Mouse (Mus musculus) hindbrain, postnatal 0 days (tissue): Measurements from ENCODE around the gene Emsy. TPM values are rescaled to one million over a fixed set of nuclear protein-coding genes. Genes with fewer than 3 reads are reported as not detected.

ENCODE experiments used
- ATAC-seq: fragments of 200-750 bp; cut with Nextera tagmentation; 2 replicates; pipeline ENCODE4 v1.8.0; 2017; ENCODE audit warnings: mild to moderate bottlenecking, moderate TSS enrichment, moderate library complexity
- DNase-seq: peaks from one replicate; pipeline ENCODE4 v3.0.0-alpha.2; 2015; ENCODE audit warnings: low spot score
- H3K27ac ChIP-seq: fragments of 300-500 bp; sonication (generic); 2 replicates; pipeline ENCODE4 v1.5.1; 2014; ENCODE audit warnings: mild to moderate bottlenecking
- H3K27me3 ChIP-seq: fragments of 300-500 bp; sonication (generic); 2 replicates; pipeline ENCODE4 v1.6.1; 2014; ENCODE audit warnings: low read length, mixed read lengths; ENCODE audit not compliant: insufficient read depth
- H3K36me3 ChIP-seq: fragments of 300-500 bp; sonication (generic); 2 replicates; pipeline ENCODE4 v1.6.1; 2014; ENCODE audit warnings: low read length, mixed read lengths; ENCODE audit not compliant: insufficient read depth
- H3K4me1 ChIP-seq: fragments of 300-500 bp; sonication (generic); 2 replicates; pipeline ENCODE4 v1.6.1; 2014; ENCODE audit warnings: antibody characterized with exemption, low read length, mixed read lengths; ENCODE audit not compliant: insufficient read depth
- H3K4me2 ChIP-seq: fragments of 300-500 bp; sonication (generic); 2 replicates; pipeline ENCODE4 v1.6.1; 2014; ENCODE audit warnings: low read depth, mild to moderate bottlenecking, low read length, moderate library complexity, mixed read lengths
- H3K4me3 ChIP-seq: fragments of 300-500 bp; sonication (generic); 2 replicates; pipeline ENCODE4 v1.5.1; 2014; ENCODE audit warnings: low read length
- H3K9ac ChIP-seq: fragments of 300-500 bp; sonication (generic); replicated peaks from 2 replicates; pipeline ENCODE4 v1.6.1; 2014; ENCODE audit warnings: mild to moderate bottlenecking, low read length, moderate library complexity, mixed read lengths
- H3K9me3 ChIP-seq: fragments of 300-500 bp; sonication (generic); 2 replicates; pipeline ENCODE4 v1.6.1; 2016; ENCODE audit warnings: low read length, mixed read lengths
- CTCF ChIP-seq: IDR thresholded peaks from 2 replicates; pipeline ENCODE4 v1.5.1; 2016; ENCODE audit warnings: antibody characterized with exemption, control low read depth, low read depth
- WGBS: fragments of 180-500 bp; shearing (Covaris S2); extraction: QIAGEN DNeasy Blood & Tissue Kit; methylation state at CpG from one replicate; pipeline ENCODE4 v1.1.7; 2014; 5-methylcytosine and 5-hydroxymethylcytosine counted together
- polyA plus RNA-seq: library from polyadenylated mRNA; unstranded; fragments of >200 nt; fragmentation: Nextera tagmentation; extraction: Ambion mirVana; gene quantifications from 2 replicates; pipeline ENCODE4 v1.2.1, GENCODE M21; 2015
- total RNA-seq: library from RNA; depleted of rRNA; stranded (reverse); fragments of >200 nt; gene quantifications from 2 replicates; pipeline ENCODE4 v1.2.3, GENCODE M21; 2014

The Emsy gene
- total and polyA plus RNA-seq, 2 experiments from 2014 or later = 18.3 to 45.4 TPM

DNA sequence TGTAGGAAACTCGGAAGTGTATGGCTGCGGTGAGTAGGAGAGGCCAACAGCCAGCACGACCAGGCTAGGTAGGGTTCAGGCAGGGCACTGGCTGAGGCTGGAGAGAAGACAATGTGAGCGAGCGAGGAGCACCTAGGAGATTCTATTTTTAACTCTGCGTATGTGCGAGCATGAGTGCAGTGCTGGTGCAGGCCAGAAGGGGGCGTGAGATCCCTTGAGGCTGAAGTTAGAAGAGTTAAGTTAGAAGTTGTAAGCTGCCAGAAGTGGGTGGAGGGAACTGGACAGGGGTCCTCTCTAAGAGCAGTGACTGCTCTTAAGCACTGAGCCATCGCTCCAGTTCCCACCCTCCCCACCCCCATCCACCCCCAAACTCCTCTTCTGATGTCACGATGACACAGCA lies 26.2 kb upstream of the Emsy start:
- Histone ChIP-seq H3K36me3 (no peaks in the 10 kb centered on the region), H3K27me3 (no peaks in the 10 kb centered on the region), H3K4me3 (no peak overlapping the region), H3K9ac (no peak overlapping the region), H3K9me3 (no peaks in the 10 kb centered on the region), H3K27ac (no peak overlapping the region), H3K4me2 (no peak overlapping the region), H3K4me1 (no peaks in the 10 kb centered on the region)
- no peak; the same call in 1 of the 2 replicates for TF ChIP-seq CTCF
- ATAC-seq = no peak
- no peak for DNase-seq
- 89% methylated on average over 10 of the region's 10 CpGs for WGBS

DNA sequence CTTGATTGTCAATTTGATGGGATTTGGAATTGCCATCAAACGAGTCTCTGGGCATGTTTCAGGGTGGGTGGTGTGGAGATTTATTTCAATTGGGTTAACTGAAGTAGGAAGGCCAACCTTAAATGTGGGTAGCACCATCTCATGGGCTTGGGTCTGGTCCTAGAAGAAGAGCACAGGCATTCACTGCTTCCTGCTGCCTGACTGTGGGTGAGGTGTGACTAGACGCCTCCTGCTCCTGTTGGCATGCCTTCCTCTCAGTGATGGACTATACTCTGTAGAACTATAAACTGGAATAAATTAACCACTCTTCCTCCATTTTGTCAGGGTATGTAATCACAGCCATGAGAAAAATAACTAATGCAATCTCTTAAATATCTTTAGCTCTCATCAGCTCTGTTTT lies 24.1 kb upstream of the Emsy start:
- TF ChIP-seq CTCF = no peak
- Histone ChIP-seq H3K27me3 (no peaks in the 10 kb centered on the region), H3K9me3 (no peaks in the 10 kb centered on the region), H3K4me1 (no peaks in the 10 kb centered on the region), H3K27ac (no peak overlapping the region), H3K4me2 (no peak overlapping the region), H3K4me3 (no peak overlapping the region), H3K9ac (no peak overlapping the region), H3K36me3 (no peaks in the 10 kb centered on the region)
- ATAC-seq = no peak
- no peak for DNase-seq
- 67% methylated on average over 2 of the region's 2 CpGs for WGBS

DNA sequence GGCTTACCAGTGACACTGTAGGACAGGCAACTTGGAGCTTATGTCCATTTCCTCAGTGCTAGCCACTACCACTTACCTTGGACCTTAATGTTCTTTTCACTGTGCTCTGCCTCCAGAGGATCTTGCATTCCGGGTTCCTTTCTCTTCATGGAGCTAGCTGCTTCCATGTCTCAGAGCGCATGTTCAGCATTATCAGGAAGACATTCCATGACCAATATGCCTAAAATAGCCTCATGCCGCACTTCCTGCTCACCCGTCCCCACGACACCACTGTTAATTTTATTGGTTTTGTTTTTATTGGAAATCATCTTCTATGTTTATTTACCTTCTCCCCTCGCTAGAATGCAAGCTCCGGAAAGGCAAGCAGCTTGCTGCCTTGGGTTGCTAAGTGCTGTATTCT lies 21.9 kb upstream of the Emsy start:
- Histone ChIP-seq H3K4me2 (0 out of 2 replicates have a peak overlapping the region, but pooled peaks have one; percentile 18), H3K27me3 (no peaks in the 10 kb centered on the region), H3K36me3 (no peaks in the 10 kb centered on the region), H3K4me3 (no peak overlapping the region), H3K9ac (no peak overlapping the region), H3K27ac (no peak overlapping the region; the same call in 1 of the 2 replicates), H3K4me1 (no peaks in the 10 kb centered on the region), H3K9me3 (no peaks in the 10 kb centered on the region)
- no peak for DNase-seq
- WGBS = 66% methylated on average over 7 of the region's 7 CpGs
- no peak for TF ChIP-seq CTCF
- ATAC-seq = no peak

DNA sequence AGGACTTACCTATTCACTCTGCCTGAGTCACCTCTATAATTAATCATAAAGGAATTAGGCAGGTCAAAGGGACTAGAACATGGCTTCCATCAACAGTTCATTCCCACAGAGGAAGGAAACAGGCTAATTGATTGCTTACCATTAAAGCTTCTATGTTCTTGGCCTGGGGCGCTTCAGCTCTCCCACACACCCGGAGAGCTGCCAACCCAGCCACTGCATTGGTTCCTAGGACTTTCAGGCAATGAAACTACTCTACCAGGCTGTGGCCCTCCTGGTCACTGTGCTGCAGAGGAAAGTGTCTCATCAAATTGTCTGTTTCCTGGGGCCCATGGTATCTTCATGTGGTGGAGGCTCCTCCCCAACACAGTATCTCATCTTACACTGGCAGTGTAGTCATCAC lies 20.9 kb upstream of the Emsy start:
- Histone ChIP-seq H3K36me3 (no peaks in the 10 kb centered on the region), H3K27me3 (no peaks in the 10 kb centered on the region), H3K4me3 (no peak overlapping the region), H3K4me2 (no peak overlapping the region), H3K9me3 (no peaks in the 10 kb centered on the region), H3K27ac (no peak overlapping the region), H3K4me1 (no peaks in the 10 kb centered on the region), H3K9ac (no peak overlapping the region)
- DNase-seq (no peak), ATAC-seq (no peak)
- TF ChIP-seq CTCF = no peak
- 88% methylated on average over 2 of the region's 2 CpGs for WGBS

GRCm38 (mm10) chr7:98674344-98674743 lies 17.8 kb upstream of the Emsy start:
- Histone ChIP-seq H3K9me3 (no peaks in the 10 kb centered on the region), H3K36me3 (no peaks in the 10 kb centered on the region), H3K4me2 (no peak overlapping the region), H3K4me3 (no peak overlapping the region), H3K9ac (no peak overlapping the region), H3K27me3 (no peaks in the 10 kb centered on the region), H3K27ac (no peak overlapping the region), H3K4me1 (0 out of 2 replicates have a peak, but pooled peaks cover 6% of the 10 kb centered on the region)
- TF ChIP-seq CTCF = no peak
- ATAC-seq (no peak), DNase-seq (no peak)
- WGBS = 71% methylated on average over 4 of the region's 4 CpGs

GRCm38 (mm10) chr7:98672241-98672955 lies 15.8 kb upstream of the Emsy start:
- Histone ChIP-seq H3K4me2 (no peak overlapping the region), H3K9ac (0 out of 2 replicates have a peak overlapping the region, but pooled peaks have one; percentile 10), H3K4me3 (no peak overlapping the region), H3K27me3 (no peaks in the 10 kb centered on the region), H3K27ac (no peak overlapping the region), H3K9me3 (no peaks in the 10 kb centered on the region), H3K36me3 (no peaks in the 10 kb centered on the region), H3K4me1 (0 out of 2 replicates have a peak, but pooled peaks cover 6% of the 10 kb centered on the region)
- no peak for TF ChIP-seq CTCF
- ATAC-seq (peak; percentile 24; the same call in 1 of the 2 replicates), DNase-seq (no peak)
- WGBS = 53% methylated on average over 11 of the region's 11 CpGs

DNA sequence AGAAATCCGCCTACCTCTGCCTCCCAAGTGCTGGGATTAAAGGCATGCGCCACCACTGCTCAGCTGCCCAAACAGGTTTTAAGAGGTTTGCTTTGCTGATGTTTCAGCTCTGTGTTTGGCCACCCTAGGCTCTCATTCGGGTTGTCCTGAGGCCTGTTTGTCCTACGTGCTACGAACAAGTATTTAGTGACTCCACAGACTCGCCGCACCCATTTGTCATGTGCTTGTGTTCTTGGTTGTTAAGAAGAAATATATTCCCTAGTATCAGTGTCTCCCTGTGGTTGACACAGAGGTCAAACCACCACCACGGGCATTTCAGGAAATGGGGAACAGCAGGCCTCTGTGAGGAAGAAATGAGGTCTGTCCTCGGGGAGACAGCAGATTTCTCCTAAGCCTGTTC lies 14.8 kb upstream of the Emsy start:
- no peaks in the 10 kb centered on the region for H3K36me3 ChIP-seq
- ATAC-seq = no peak
- TF ChIP-seq CTCF = no peak
- 0 out of 2 replicates have a peak, but pooled peaks cover 6% of the 10 kb centered on the region for H3K4me1 ChIP-seq
- no peak overlapping the region for H3K4me2 ChIP-seq
- H3K4me3 ChIP-seq = no peak overlapping the region
- no peak for DNase-seq
- no peak overlapping the region for H3K27ac ChIP-seq
- no peaks in the 10 kb centered on the region for H3K27me3 ChIP-seq
- 82% methylated on average over 9 of the region's 9 CpGs for WGBS
- no peaks in the 10 kb centered on the region for H3K9me3 ChIP-seq
- H3K9ac ChIP-seq = no peak overlapping the region
